Mouse (Mus musculus) kidney, postnatal 14 days (tissue): ENCODE measurements at regions not wholly inside any gene's neighbourhood (a gene's known extent, or its start where the extent isn't known, plus 50 kb on each side); places are given as distances from the start of the nearest gene placed in this dataset.

Source experiments
- DNase-seq: peaks from one replicate; pipeline ENCODE4 v3.0.0; 2022; ENCODE audit warnings: mixed read lengths

DNA sequence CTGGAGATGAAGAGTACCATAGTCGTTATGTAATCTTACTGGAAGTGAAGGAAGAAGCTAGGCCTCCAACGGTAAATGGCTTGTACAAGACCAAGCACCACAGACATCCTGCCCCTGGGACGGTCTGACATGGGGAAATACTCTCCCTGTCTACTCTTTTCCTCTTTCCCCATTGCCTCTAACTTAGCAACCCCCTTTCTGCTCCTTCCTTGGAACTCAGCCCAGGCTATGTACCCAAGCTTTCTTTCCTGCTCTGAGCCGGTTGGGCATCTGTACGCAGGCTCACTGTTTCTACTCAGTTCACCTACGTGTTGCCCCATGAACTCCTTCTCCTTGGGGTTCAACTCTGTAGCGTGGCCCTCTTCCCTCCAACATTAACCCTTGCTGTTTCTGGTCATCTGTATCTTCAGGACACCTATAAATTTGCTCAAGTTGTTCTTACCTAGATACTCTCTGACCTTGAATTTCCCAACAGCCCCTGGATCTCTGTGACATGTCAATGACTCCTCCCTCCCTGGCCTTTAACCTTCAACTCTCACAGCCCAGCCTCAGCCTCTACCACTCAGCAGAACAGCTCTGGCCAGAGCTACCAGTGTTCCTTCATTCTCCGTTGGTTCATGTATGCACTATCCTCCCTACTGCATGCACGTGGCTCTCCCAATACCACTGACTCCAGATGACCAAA, 71.0 kb upstream of the Usp24 start:
- DNase-seq = peak; percentile 69

DNA sequence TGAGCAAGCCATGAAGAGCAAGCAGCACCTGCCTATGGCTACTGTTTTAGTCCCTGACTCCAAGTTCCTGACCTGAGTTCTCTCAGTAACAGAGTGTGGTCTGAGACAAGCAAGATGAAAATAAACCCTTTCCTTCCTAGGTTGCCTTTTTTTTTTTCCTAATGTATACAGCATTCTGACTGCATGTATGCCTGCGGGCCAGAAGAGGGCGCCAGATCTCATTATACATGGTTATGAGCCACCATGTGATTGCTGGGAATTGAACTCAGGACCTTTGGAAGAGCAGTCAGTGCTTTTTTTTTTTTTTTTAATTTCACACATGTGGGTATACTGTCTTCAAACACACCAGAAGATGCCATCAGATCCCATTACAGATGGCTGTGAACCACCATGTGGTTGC, 69.3 kb upstream of the Usp24 start:
- no peak for DNase-seq

DNA sequence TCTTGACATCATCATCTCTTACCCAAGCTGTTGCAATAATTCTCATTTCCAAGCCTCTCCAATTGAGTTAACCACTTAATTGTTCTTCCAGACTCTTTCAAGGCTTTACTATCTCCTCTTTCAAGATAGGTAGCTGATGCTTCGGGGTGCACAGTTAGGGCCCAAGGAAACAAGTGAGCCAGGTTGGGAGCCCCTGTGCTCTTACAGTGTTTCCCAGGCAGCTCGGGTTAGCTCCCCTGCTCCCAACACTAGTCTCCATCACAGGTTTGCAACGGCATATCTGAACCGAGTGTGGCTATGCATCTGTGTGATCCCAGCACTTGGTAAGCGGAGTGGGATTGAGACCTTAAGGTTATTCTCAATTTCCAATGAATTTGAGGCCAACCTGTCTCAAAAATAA, 68.6 kb upstream of the Usp24 start:
- no peak for DNase-seq

DNA sequence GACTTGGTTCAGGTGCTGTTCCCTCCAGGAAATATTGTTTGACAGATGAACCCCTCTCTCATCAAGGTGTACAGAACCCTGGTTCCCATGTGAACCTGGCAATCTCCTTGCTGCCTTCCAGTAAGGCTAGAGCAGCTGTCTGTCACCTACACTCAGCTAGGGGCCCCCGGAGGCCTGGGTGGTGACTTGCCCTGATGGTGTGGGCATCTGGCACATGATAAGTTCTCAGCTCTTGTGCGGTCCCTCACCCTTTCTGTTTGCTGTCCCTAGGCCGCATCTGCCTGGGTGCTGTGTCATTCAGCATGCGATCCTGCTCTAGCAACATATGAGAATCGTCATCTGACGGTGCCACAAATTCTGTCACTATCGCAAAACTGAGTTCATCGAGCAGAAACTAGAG, 67.7 kb upstream of the Usp24 start:
- no peak for DNase-seq

DNA sequence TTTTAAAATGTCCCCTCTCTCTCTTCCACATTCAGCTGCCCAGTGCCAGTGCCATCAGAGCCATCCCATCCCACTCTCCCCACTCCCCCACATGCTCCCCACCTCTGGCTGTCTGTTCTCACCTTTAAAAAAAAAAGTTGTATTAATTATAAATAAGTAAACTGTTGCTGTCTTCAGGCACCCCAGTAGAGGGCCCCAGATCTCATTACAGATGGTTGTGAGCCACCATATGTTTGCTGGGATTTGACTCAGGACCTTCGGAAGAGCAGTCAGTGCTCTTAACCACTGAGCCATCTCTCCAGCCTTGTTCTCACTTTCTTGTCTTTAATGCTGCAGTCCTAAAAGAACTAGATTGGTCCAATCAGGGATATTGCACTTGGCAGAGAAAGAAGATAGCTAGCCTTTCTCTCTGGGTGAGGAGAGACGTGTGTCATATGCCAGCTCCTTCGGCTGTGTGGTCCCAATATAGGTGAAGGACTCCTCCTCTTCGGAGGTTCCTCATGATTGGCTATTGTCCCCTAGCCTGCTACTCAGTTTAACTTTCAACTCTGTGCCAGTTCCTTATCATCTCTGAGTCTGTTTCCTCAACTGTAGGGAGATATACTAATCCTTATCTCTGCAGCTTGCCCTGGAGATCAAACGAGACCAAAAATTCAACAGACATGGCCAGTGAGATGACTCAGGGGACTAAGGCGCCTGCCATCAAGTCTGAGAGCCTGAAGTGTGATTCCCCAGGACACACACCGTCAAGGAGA, 66.8 kb upstream of the Usp24 start:
- no peak for DNase-seq

DNA sequence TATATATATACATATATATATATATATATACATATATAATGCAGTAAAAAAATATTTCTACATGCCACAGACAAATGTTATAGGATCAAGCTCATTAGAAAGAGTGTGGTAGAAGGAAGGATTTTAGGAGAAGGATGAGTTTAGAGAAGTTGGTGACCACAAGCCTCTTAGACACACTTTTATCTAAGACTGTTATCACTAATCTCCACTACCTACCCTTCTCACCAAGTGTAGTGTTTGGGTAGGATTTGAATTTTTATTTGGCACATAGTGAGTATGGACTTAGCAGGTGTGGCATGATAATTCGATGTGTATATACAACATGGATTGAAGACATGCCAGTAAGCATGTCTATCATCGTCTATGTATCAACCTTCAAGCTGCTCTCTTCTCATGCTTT, 66.0 kb upstream of the Usp24 start:
- no peak for DNase-seq

DNA sequence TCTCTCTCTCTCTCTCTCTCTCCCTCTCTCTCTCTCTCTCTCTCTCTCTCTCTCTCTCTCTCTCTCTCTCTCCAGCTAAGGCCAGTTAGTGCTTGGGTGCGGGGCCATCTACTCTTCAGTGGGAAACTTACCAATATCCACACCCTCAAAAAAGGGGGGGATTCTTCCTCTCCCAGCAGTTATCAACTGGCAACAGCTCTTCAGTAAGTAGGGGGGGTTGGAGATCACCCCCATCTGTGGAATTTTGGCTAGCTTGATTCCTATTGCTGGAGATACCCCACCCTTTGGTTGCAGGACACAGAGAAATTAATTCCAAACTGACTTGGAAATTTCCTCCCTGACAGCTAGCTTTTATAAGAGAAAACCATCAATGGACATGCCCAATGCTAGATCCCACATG, 64.6 kb upstream of the Usp24 start:
- no peak for DNase-seq

DNA sequence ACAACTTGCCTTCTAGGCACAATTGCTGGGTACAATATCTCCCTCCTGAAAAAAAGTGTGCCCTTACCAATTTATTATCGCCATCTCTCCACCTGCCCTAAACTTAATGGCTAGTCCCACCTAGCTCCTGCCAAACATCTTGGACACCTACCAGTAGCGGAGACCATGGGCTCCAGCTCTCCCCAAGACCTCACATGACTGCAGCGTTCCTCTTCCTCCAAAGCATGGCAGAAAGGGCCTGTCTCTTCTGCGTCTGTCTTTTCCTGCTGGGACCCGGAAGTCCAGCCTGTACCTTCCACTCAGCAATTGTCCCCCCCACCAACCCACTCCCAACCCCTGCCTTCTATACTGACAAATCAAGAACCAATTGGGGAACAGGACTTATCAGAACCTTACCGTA, 63.1 kb upstream of the Usp24 start:
- no peak for DNase-seq

DNA sequence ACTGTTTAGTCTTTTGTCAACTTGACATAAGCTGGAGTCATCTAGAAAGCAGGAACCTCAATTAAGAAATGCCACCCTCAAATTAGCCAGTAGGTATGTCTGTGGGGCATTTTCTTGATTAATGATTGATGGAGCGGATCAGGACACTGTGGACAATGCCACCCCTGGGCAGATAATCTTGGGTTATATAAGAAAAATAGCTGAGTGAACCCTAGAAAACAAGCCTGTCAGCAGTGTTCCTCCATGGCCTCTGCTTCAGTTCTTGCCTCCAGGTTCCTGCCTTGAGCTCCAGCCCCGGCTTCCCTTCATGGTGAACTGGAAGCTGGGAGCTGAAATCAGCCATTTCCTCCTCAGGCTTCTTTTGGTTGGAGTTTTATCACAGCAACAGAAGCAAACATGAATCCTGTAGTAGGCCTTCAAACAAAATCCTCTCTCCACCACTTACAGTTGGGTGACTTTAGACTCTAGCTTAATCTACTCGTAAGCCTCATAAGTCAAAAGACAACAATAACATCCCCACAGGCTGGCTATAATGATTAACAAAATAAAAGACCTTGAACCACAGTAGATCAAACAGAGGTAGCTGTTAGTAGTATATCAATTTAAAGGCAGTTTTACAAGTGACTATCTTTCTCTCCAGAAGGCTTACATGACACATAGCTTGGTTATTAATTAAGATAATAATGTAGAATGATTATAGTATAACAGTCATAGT, 61.1 kb upstream of the Usp24 start:
- DNase-seq = peak; percentile 42

DNA sequence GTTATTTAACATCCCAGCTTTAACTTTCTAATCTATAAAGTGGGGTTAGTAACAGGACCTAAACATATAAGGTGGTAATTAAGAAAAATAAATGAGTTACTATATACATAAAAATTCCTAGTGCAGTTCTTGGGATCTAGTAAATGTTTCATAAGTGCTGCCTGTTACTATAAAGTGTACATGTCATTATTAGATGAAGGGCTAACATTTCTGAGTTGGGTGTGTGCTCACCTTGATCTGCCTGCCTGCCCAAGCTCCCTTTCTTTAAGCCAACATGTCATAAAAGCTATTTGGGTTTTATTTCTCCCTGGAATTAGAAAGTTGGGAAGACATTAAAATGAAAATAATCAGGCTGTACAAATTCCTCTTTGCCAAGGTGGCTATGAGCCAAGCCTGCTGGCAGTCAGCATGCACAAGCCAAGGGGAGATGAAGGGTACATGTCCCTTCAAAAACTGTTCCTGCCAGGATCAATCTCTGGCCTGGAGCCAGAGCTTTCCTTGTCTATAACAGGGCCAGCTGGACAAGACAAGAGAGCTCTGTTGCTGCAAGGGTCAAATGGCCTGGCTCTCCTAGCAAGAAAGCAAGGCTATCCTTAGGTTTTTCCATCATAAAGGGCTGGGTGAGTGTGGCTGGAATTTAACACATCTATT, 59.9 kb upstream of the Usp24 start:
- DNase-seq = peak; percentile 86

DNA sequence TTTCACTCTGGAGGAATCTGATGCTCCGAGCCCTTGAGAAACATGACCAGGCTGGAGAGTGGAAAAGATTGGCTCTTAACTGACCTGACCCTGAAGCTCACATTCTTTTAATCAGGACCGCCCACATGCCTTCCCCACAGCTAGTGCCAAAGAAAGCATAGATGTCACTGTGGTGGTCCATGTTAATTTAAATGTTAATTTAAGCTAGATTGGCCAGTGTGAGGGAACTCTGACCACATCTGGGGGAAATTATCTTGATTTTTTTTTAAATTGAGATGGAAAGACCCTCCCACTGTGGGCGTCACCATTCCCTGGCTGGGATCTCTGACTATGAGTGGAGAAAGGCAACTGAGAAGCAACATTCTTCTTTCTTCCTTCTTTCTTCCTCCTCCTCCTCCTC, 54.6 kb upstream of the Usp24 start:
- DNase-seq = peak; percentile 72

DNA sequence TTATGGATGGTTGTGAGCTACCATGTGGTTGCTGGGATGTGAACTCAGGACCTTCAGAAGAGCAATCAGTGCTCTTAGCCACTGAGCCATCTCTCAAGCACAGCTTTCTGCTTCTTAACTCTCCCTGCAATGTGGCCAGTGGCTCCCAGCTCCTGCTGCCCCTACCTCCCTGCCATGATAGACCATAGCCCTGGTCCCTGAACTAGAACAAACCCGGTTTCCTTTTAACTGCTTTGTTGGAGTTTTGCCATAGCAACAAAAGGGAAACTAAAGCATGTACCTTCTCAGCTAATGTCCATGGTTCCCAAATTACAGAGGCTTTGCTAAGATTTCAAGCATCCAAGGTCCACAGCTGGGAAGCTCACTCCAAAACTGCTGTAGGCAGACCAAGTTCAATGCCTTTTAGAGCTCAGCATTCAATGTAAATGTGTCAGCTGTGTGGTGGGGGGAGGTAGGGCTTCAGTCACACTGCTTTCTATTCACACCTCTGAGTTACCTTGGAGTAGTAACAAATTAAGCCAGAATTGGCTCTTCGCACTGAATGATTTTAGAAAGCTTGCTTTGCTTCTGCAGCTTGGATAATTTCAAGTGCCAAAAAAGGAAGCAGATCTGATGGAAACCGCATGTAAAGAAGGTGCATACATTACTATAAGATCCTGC, 54.0 kb upstream of the Usp24 start:
- DNase-seq = no peak

DNA sequence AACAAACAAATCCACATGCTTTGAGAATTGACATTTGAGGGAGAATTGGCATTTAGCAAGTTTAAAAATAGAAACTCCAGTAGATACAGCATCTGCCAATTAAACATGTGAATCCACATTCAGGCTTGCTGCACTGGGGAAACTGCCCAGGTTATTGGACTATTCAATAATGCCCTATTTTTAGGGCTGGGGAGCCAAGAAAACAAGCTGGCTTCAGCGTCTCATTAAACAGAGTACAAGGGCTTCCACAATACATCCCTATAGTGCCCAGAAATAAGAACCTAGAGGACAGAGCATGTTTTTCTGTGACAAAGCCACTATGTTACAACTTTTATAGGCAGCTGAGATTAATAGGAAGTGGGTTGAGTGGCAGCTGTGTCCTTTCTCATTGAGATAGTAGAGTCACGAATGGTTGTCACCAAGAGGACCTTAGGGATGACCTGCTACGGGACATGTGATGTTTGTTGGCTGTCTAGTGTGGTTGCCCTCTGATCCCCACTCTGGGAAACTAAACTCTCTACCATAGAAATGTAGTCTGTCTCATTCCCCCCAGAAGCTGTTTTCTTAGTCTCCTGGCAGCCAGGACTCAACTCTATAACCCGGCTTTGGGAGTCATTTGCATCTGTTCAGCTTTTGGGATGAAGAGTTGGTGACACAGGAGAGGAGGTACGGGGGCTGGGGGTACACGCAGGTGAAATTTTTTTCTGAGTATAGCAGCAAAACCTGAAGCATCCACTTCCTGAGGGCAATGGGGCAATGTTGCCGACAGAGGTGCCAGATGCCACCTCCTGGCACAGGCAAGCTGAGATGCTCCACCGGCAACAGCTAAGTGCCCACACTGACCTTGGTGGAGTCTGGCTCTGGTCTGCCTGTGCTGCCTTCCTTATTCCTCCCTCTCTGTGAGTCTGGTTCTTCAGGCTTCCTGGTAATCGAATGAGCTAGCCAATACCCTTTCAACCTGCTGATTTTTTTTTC, 53.0 kb upstream of the Usp24 start:
- peak; percentile 57 for DNase-seq
